Mouse (Mus musculus) liver, postnatal 0 days (tissue): ENCODE results near the gene Phf21b. TPM values are rescaled to one million over a fixed set of nuclear protein-coding genes. Genes with fewer than 3 reads are reported as not detected.

ENCODE experiments used
- ATAC-seq: fragments of 200-750 bp; cut with Nextera tagmentation; 2 replicates; pipeline ENCODE4 v1.8.0; 2017; ENCODE audit warnings: mild to moderate bottlenecking, moderate library complexity
- DNase-seq: peaks from one replicate; pipeline ENCODE4 v3.0.0-alpha.2; 2016
- H3K27ac ChIP-seq: fragments of 300-500 bp; sonication (generic); 2 replicates; pipeline ENCODE4 v1.5.1; 2014; ENCODE audit warnings: antibody characterized with exemption, moderate library complexity, mild to moderate bottlenecking, low read depth
- H3K27me3 ChIP-seq: fragments of 300-500 bp; sonication (generic); 2 replicates; pipeline ENCODE4 v1.6.1; 2014; ENCODE audit warnings: low read length, control low read depth, mixed read lengths; ENCODE audit not compliant: insufficient read depth
- H3K36me3 ChIP-seq: fragments of 300-500 bp; sonication (generic); replicated peaks from 2 replicates; pipeline ENCODE4 v1.6.1; 2014; ENCODE audit warnings: mild to moderate bottlenecking, control low read depth, low read length, moderate library complexity, mixed read lengths; ENCODE audit not compliant: insufficient read depth
- H3K4me1 ChIP-seq: fragments of 300-500 bp; sonication (generic); 2 replicates; pipeline ENCODE4 v1.6.1; 2014; ENCODE audit warnings: antibody characterized with exemption, mild to moderate bottlenecking, control low read depth; ENCODE audit not compliant: insufficient read depth
- H3K4me2 ChIP-seq: fragments of 300-500 bp; sonication (generic); 2 replicates; pipeline ENCODE4 v1.6.1; 2014; ENCODE audit warnings: low read depth, mild to moderate bottlenecking, low read length, moderate library complexity, mixed read lengths
- H3K4me3 ChIP-seq: fragments of 300-500 bp; sonication (generic); 2 replicates; pipeline ENCODE4 v1.5.1; 2014; ENCODE audit warnings: low read depth, low read length
- H3K9ac ChIP-seq: fragments of 300-500 bp; sonication (generic); replicated peaks from 2 replicates; pipeline ENCODE4 v1.6.1; 2014; ENCODE audit warnings: mild to moderate bottlenecking, moderate library complexity
- H3K9me3 ChIP-seq: fragments of 300-500 bp; sonication (generic); 2 replicates; pipeline ENCODE4 v1.6.1; 2016; ENCODE audit warnings: mild to moderate bottlenecking, control low read depth, low read length, mixed read lengths
- CTCF ChIP-seq: sonication (generic); IDR thresholded peaks from 2 replicates; pipeline ENCODE4 v1.5.1; 2016; ENCODE audit warnings: antibody characterized with exemption, low read depth
- EP300 ChIP-seq: IDR thresholded peaks from 2 replicates; pipeline ENCODE4 v1.6.1; 2016; ENCODE audit warnings: antibody characterized with exemption, low read depth, mild to moderate bottlenecking
- WGBS: fragments of 180-500 bp; shearing (Covaris S2); extraction: QIAGEN DNeasy Blood & Tissue Kit; methylation state at CpG from one replicate; pipeline ENCODE4 v1.1.7; 2014; ENCODE audit not compliant: insufficient replicate concordance; 5-methylcytosine and 5-hydroxymethylcytosine counted together
- polyA plus RNA-seq: library from polyadenylated mRNA; unstranded; fragments of >200 nt; fragmentation: Nextera tagmentation; extraction: Ambion mirVana; gene quantifications from 2 replicates; pipeline ENCODE4 v1.2.1, GENCODE M21; 2015

Gene Phf21b
- polyA plus RNA-seq, 1 experiment from 2014 or later = not detected

GRCm38 (mm10) chr15:84850321-84850720 is 5.5 kb downstream of the Phf21b start:
- Histone ChIP-seq H3K36me3 (no peaks in the 10 kb centered on the region), H3K4me3 (no peak overlapping the region), H3K9ac (no peak overlapping the region), H3K27ac (no peak overlapping the region), H3K27me3 (peaks cover 30% of the 10 kb centered on the region), H3K4me1 (peaks cover 21% of the 10 kb centered on the region), H3K9me3 (no peaks in the 10 kb centered on the region), H3K4me2 (no peak overlapping the region)
- no peak for DNase-seq
- TF ChIP-seq EP300 = no peak
- no peak; the same call in 1 of the 2 replicates for TF ChIP-seq CTCF
- no peak for ATAC-seq
- WGBS = 93% methylated on average over 1 of the region's 1 CpGs

- TF ChIP-seq EP300 = no peak
- TF ChIP-seq CTCF = no peak
- no peak for ATAC-seq
- no peak for DNase-seq
- Histone ChIP-seq H3K27me3 (no peaks in the 10 kb centered on the region), H3K36me3 (no peaks in the 10 kb centered on the region), H3K4me3 (no peak overlapping the region), H3K9ac (no peak overlapping the region), H3K27ac (no peak overlapping the region), H3K4me1 (no peaks in the 10 kb centered on the region), H3K4me2 (no peak overlapping the region), H3K9me3 (no peaks in the 10 kb centered on the region)
- 81% methylated on average over 3 of the region's 3 CpGs for WGBS
These were observed 9.6 kb downstream of the Phf21b start for GRCm38 (mm10) chr15:84846216-84846615.

- TF ChIP-seq EP300 = no peak
- no peak for TF ChIP-seq CTCF
- Histone ChIP-seq H3K4me3 (no peak overlapping the region), H3K27me3 (no peaks in the 10 kb centered on the region), H3K9me3 (no peaks in the 10 kb centered on the region), H3K9ac (no peak overlapping the region), H3K27ac (no peak overlapping the region), H3K4me1 (no peaks in the 10 kb centered on the region), H3K36me3 (no peaks in the 10 kb centered on the region), H3K4me2 (no peak overlapping the region)
- ATAC-seq = no peak
- WGBS = 52% methylated on average over 4 of the region's 4 CpGs
- DNase-seq = no peak
These were observed 11.0 kb downstream of the Phf21b start for GRCm38 (mm10) chr15:84844831-84845230.

- WGBS = 66% methylated on average over 10 of the region's 10 CpGs
- no peak overlapping the region for H3K9ac ChIP-seq
- H3K4me3 ChIP-seq = no peak overlapping the region
- no peaks in the 10 kb centered on the region for H3K4me1 ChIP-seq
- no peak overlapping the region for H3K27ac ChIP-seq
- H3K9me3 ChIP-seq = no peaks in the 10 kb centered on the region
- TF ChIP-seq CTCF (no peak), EP300 (no peak)
- H3K4me2 ChIP-seq = no peak overlapping the region
- DNase-seq (no peak), ATAC-seq (no peak)
- no peaks in the 10 kb centered on the region for H3K27me3 ChIP-seq
- H3K36me3 ChIP-seq = no peaks in the 10 kb centered on the region
These were observed 12.8 kb downstream of the Phf21b start for GRCm38 (mm10) chr15:84843034-84843433.

GRCm38 (mm10) chr15:84841925-84842821 is 13.7 kb downstream of the Phf21b start:
- WGBS = 51% methylated on average over 19 of the region's 19 CpGs
- no peak for ATAC-seq
- Histone ChIP-seq H3K4me2 (no peak overlapping the region), H3K9ac (no peak overlapping the region), H3K4me3 (no peak overlapping the region), H3K36me3 (no peaks in the 10 kb centered on the region), H3K27me3 (no peaks in the 10 kb centered on the region), H3K4me1 (no peaks in the 10 kb centered on the region), H3K27ac (no peak overlapping the region), H3K9me3 (no peaks in the 10 kb centered on the region)
- no peak for TF ChIP-seq CTCF
- TF ChIP-seq EP300 = no peak
- no peak for DNase-seq

GRCm38 (mm10) chr15:84840560-84840959 is 15.3 kb downstream of the Phf21b start:
- no peak overlapping the region for H3K4me3 ChIP-seq
- TF ChIP-seq CTCF (peak; percentile 29; the same call in 1 of the 2 replicates), EP300 (no peak)
- no peak overlapping the region for H3K9ac ChIP-seq
- no peaks in the 10 kb centered on the region for H3K27me3 ChIP-seq
- DNase-seq (no peak), ATAC-seq (no peak)
- no peaks in the 10 kb centered on the region for H3K36me3 ChIP-seq
- WGBS = 43% methylated on average over 3 of the region's 3 CpGs
- H3K4me1 ChIP-seq = no peaks in the 10 kb centered on the region
- H3K4me2 ChIP-seq = no peak overlapping the region
- no peak overlapping the region for H3K27ac ChIP-seq
- no peaks in the 10 kb centered on the region for H3K9me3 ChIP-seq
